Mouse (Mus musculus): ENCODE measurements around the gene Rnf111.

Gene Rnf111

GRCm38 (mm10) chr9:70395617-70396016 is 107.9 kb downstream of the Rnf111 start:
- no peak for DNase-seq (ENCODE audit: low spot score)

- peak; percentile 65 for DNase-seq (ENCODE audit: low spot score)
Observed at GRCm38 (mm10) chr9:70392563-70392907, 111.0 kb downstream of the Rnf111 start.

- DNase-seq (ENCODE audit: low spot score): no peak
Observed at GRCm38 (mm10) chr9:70391660-70392562, 111.6 kb downstream of the Rnf111 start.

GRCm38 (mm10) chr9:70391042-70391441 is 112.5 kb downstream of the Rnf111 start:
- DNase-seq (ENCODE audit: low spot score): no peak

- DNase-seq (ENCODE audit: low spot score): no peak
Observed at GRCm38 (mm10) chr9:70389548-70389947, 114.0 kb downstream of the Rnf111 start.

- no peak for DNase-seq (ENCODE audit: low spot score)
Observed at GRCm38 (mm10) chr9:70387410-70388119, 116.0 kb downstream of the Rnf111 start.

- no peak for DNase-seq (ENCODE audit: low spot score)
Observed at GRCm38 (mm10) chr9:70384958-70385728, 118.4 kb downstream of the Rnf111 start.

GRCm38 (mm10) chr9:70384494-70384893 is 119.0 kb downstream of the Rnf111 start:
- DNase-seq (ENCODE audit: low spot score): no peak

GRCm38 (mm10) chr9:70383750-70384149 is 119.8 kb downstream of the Rnf111 start:
- DNase-seq (ENCODE audit: low spot score): no peak

- no peak for DNase-seq (ENCODE audit: low spot score)
Observed at GRCm38 (mm10) chr9:70382091-70382490, 121.4 kb downstream of the Rnf111 start.

GRCm38 (mm10) chr9:70379502-70380467 is 123.7 kb downstream of the Rnf111 start:
- DNase-seq (ENCODE audit: low spot score): no peak
